Mouse (Mus musculus): ENCODE results near the gene Hoxb7.

DNA sequence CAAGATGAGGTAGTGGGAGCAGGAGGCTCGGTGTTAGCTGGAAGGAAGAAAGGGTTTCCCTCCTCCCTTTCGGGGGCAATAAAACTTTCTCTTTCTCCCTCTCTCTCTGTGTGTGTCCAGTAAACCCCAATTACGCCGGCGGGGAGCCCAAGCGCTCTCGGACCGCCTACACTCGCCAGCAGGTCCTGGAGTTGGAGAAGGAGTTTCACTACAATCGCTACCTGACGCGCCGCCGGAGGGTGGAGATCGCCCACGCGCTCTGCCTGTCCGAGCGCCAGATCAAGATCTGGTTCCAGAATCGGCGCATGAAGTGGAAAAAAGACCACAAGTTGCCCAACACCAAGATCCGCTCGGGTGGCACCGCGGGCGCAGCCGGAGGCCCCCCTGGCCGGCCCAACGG is 33.5 kb downstream of the Hoxb7 start:
- TF ChIP-seq CTCF (IDR thresholded peaks at IDR 0.05; ENCODE audit: low read depth) (no peak), EP300 (IDR thresholded peaks at IDR 0.05; ENCODE audit: low read depth) (no peak)

Data from liver, embryonic 14.5 days (tissue).